Mouse (Mus musculus) heart, embryonic 14.5 days (tissue): ENCODE measurements at regions not wholly inside any gene's neighbourhood (a gene's known extent, or its start where the extent isn't known, plus 50 kb on each side); places are given as distances from the start of the nearest gene placed in this dataset.

Experiments used
- ATAC-seq: fragments of 200-750 bp; cut with Nextera tagmentation; 2 replicates; pipeline ENCODE4 v1.8.0; 2017; ENCODE audit warnings: low read depth, moderate TSS enrichment; ENCODE audit not compliant: insufficient number of reproducible peaks, insufficient read depth, low FRiP score
- H3K27ac ChIP-seq, 2 experiments: fragments of 200-500 bp in 1 of 2; fragments of 300-500 bp in 1 of 2; sonication (generic) in 1 of 2; replicated peaks in 1 of 2; 2 replicates each; pipeline ENCODE4 v1.5.1; 2012 to 2014; ENCODE audit warnings: low read depth in 2 of 2, low read length in 2 of 2, control low read depth in 1 of 2, mild to moderate bottlenecking in 1 of 2, mixed read lengths in 1 of 2; ENCODE audit not compliant: control insufficient read depth in 1 of 2, insufficient read depth in 1 of 2
- H3K27me3 ChIP-seq: fragments of 300-500 bp; sonication (generic); 2 replicates; pipeline ENCODE4 v1.6.1; 2014; ENCODE audit warnings: mild to moderate bottlenecking, low read length, control low read depth; ENCODE audit not compliant: control insufficient read depth, insufficient read depth
- H3K36me3 ChIP-seq: fragments of 300-500 bp; sonication (generic); 2 replicates; pipeline ENCODE4 v1.6.1; 2014; ENCODE audit warnings: mild to moderate bottlenecking, control low read depth, low read length, mixed read lengths; ENCODE audit not compliant: control insufficient read depth, insufficient read depth
- H3K4me1 ChIP-seq, 2 experiments: fragments of 200-500 bp in 1 of 2; fragments of 300-500 bp in 1 of 2; sonication (generic) in 1 of 2; 2 replicates each; pipeline ENCODE4 v1.6.1; 2012 to 2014; ENCODE audit warnings: low read length in 2 of 2, control low read depth in 1 of 2, mixed read lengths in 1 of 2; ENCODE audit not compliant: control insufficient read depth in 2 of 2, insufficient read depth in 2 of 2
- H3K4me2 ChIP-seq: fragments of 300-500 bp; sonication (generic); 2 replicates; pipeline ENCODE4 v1.6.1; 2014; ENCODE audit warnings: mild to moderate bottlenecking, low read length
- H3K4me3 ChIP-seq, 2 experiments: fragments of 200-500 bp in 1 of 2; fragments of 300-500 bp in 1 of 2; sonication (generic) in 1 of 2; 2 replicates each; pipeline ENCODE4 v1.5.1; 2012 to 2014; ENCODE audit warnings: low read length in 2 of 2, mild to moderate bottlenecking in 2 of 2, control low read depth in 1 of 2, low read depth in 1 of 2, moderate library complexity in 1 of 2; ENCODE audit not compliant: control insufficient read depth in 1 of 2, insufficient read depth in 1 of 2
- H3K9ac ChIP-seq: fragments of 300-500 bp; sonication (generic); 2 replicates; pipeline ENCODE4 v1.6.1; 2014; ENCODE audit warnings: mild to moderate bottlenecking, low read length
- H3K9me3 ChIP-seq: fragments of 300-500 bp; sonication (generic); 2 replicates; pipeline ENCODE4 v1.6.1; 2016; ENCODE audit warnings: low read length, control low read depth; ENCODE audit not compliant: control insufficient read depth
- WGBS: fragments of 180-500 bp; shearing (Covaris S2); extraction: QIAGEN DNeasy Blood & Tissue Kit; methylation state at CpG from one replicate; pipeline ENCODE4 v1.1.7; 2014; 5-methylcytosine and 5-hydroxymethylcytosine counted together

DNA sequence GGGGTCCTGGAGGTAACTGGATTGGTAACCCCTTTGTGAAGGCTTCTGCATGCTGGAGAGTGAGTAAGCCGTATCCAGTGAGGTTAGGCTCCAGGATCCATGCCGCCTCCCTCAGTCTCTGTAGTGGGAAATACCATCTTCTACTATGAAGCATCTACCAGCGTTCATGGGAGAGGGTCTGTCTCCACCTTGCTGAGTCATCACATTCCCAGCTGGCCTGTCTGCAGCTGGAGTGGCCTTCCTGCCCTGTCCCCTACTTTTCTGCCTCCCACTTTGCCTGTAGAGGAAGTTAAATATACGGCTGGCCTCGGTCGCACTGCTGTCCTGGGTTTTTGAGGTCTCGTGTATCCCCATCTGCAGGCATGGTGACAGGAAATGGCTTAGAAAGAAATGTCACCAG, 78.0 kb upstream of the Sec14l1 start:
- Histone ChIP-seq H3K36me3 (no peaks in the 10 kb centered on the region), H3K4me3 (no peak overlapping the region), H3K4me2 (no peak overlapping the region), H3K4me1 (0 out of 4 replicates have a peak, but pooled peaks cover 0 to 4% of the 10 kb centered on the region in 2 experiments), H3K9ac (no peak overlapping the region), H3K27me3 (no peaks in the 10 kb centered on the region), H3K27ac (no peak overlapping the region), H3K9me3 (no peaks in the 10 kb centered on the region)
- 52% methylated on average over 7 of the region's 7 CpGs for WGBS
- ATAC-seq = no peak

DNA sequence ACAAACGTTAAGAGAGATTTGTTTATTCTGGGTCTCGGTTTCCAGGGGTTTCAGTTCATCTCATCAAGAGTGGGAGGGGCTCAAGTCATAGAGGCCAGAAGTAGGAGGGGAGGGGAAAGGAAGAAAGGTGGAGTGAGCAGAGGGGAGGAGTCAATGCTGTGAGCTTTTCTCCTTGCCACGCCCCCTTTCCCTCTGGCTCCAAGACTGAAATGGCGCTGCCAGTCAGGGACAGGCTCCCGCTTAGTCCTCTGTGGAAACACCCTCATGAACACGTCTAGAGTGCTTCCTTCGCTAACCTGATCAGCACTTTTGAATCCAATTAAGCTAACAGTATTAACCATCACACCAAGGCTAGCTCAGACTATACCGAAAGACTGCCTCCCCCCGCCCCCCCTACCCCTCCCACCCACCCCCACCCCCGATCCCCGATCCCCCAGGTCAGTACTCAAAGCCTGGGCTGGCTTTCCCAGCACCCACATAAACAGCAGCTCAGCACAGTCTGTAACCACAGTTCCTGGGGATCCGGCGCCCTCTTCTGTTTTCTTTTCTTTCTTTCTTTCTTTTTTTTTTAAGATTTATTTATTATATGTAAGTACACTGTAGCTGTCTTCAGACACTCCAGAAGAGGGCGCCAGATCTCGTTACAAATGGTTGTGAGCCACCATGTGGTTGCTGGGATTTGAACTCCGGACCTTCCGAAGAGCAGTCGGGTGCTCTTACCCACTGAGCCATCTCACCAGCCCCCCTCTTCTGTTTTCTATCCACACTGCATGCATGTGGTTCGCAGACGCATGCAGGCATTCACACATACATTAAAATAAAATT, 76.5 kb upstream of the Sec14l1 start:
- 43% methylated on average over 19 of the region's 20 CpGs for WGBS
- no peak for ATAC-seq
- H3K4me2 ChIP-seq = no peak overlapping the region

DNA sequence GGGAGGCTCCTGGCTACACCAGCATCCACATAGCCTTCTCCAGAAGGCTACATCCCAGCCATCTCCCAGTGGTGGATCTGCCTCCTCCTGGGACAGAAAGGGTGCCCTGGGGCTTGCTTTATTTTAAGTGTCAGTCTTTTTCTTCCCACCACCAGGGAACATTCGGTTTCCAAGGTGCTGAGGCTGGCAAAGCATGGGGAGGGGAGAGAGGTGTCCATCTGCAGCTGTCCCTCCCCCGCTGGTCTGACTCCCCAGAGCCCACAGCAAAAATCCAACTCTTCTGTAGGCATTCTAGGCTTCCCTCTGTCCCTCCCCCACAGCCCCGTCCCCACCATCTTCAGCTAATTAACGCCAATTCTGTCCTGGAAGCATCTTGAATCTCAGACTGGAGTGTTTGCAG, 74.1 kb upstream of the Sec14l1 start:
- Histone ChIP-seq H3K4me2 (no peak overlapping the region), H3K9ac (no peak overlapping the region), H3K36me3 (no peaks in the 10 kb centered on the region), H3K9me3 (no peaks in the 10 kb centered on the region), H3K4me3 (no peak overlapping the region), H3K4me1 (peaks cover 0 to 8% of the 10 kb centered on the region in 2 experiments; a peak in 2 of 4 replicates), H3K27ac (no peak overlapping the region), H3K27me3 (0 out of 2 replicates have a peak, but pooled peaks cover 5% of the 10 kb centered on the region)
- ATAC-seq = no peak
- 18% methylated on average over 4 of the region's 4 CpGs for WGBS

More for the DNA sequence above, 76.5 kb upstream of the Sec14l1 start:
- Histone ChIP-seq H3K27me3 (0 out of 2 replicates have a peak, but pooled peaks cover 5% of the 10 kb centered on the region), H3K4me3 (no peak overlapping the region), H3K27ac (no peak overlapping the region), H3K9ac (no peak overlapping the region), H3K36me3 (no peaks in the 10 kb centered on the region), H3K9me3 (no peaks in the 10 kb centered on the region), H3K4me1 (peaks cover 0 to 8% of the 10 kb centered on the region in 2 experiments; a peak in 2 of 4 replicates)

DNA sequence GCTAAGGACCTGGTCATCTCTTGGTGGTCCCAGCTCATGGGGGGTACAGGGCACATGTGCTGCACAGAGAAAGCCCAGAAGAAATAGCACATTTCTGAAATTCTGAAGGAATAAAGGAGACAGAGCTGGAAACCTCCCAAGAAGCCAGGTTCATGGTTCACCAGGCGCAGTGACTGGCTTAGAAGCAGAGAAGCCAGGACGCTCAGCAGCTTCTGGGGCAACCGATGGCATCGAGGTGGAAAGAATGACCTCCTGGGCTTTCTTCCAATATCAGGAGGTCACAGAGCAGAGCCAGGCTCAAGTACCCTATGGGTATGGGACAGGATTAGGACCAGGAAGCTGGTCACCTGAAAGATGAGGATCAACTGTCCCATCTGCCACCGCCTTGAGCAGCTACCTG, 72.6 kb upstream of the Sec14l1 start:
- H3K4me2 ChIP-seq = no peak overlapping the region
- H3K9ac ChIP-seq = no peak overlapping the region
- peaks cover 6 to 13% of the 10 kb centered on the region in 2 experiments; a peak in 3 of 4 replicates for H3K4me1 ChIP-seq
- no peak overlapping the region for H3K4me3 ChIP-seq
- H3K9me3 ChIP-seq = no peaks in the 10 kb centered on the region
- ATAC-seq = no peak
- no peaks in the 10 kb centered on the region for H3K36me3 ChIP-seq
- 0 out of 2 replicates have a peak, but pooled peaks cover 5% of the 10 kb centered on the region for H3K27me3 ChIP-seq
- 78% methylated on average over 5 of the region's 5 CpGs for WGBS
- H3K27ac ChIP-seq = no peak overlapping the region

DNA sequence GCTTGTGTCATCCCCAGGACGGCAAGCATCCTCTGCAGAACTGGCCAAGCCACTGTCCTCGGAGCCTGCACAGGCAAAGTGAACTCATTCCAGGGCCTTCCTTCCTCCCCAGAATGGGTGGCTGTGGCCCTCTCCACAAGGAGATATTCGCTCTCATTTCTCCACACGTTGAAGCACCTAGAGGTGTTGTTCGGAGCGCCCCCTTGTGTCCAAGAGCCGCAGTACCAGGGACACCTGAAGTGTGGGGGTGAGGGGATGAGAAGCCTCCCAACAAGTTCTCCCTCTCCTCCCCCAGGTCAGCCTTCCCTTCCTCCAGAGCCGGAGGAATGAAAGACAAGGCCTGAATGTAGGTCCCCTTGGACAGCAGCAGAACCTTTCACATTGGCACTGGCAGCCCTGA, 71.4 kb upstream of the Sec14l1 start:
- no peak for ATAC-seq
- 6% methylated on average over 8 of the region's 8 CpGs for WGBS
- no peak overlapping the region for H3K4me2 ChIP-seq

DNA sequence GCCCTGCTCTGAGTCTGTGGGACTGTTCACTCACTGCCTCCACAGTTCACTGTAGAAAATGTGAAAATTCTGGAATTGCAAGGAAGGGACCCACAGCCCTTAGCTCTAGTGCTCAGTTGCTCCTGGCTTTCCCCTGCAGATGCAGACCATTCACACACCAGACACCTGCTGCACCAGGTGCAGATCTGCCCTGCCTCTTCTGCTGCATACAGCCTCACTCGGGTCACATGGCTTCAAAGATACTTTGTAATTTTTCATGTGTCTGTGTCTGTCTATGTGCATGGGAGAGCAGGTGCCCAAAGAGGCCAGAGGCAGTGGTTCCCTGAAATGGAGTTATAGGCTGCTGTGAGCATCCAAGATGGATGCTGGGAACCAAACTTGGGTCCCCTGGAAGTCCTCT, 70.2 kb upstream of the Sec14l1 start:
- H3K4me1 ChIP-seq = peaks cover 14 to 25% of the 10 kb centered on the region in 2 experiments
- 0 out of 2 replicates have a peak, but pooled peaks cover 5% of the 10 kb centered on the region for H3K27me3 ChIP-seq
- no peak overlapping the region for H3K4me2 ChIP-seq
- H3K9ac ChIP-seq = no peak overlapping the region
- H3K9me3 ChIP-seq = no peaks in the 10 kb centered on the region
- no peak overlapping the region for H3K27ac ChIP-seq
- ATAC-seq = no peak
- H3K4me3 ChIP-seq = no peak overlapping the region
- 85% methylated on average over 1 of the region's 1 CpGs for whole genome bisulfite sequencing
- H3K36me3 ChIP-seq = no peaks in the 10 kb centered on the region

More for the DNA sequence above, 71.4 kb upstream of the Sec14l1 start:
- Histone ChIP-seq H3K9me3 (no peaks in the 10 kb centered on the region), H3K4me3 (no peak overlapping the region), H3K36me3 (no peaks in the 10 kb centered on the region), H3K27ac (no peak overlapping the region), H3K9ac (no peak overlapping the region), H3K4me1 (peaks cover 14 to 25% of the 10 kb centered on the region in 2 experiments), H3K27me3 (0 out of 2 replicates have a peak, but pooled peaks cover 5% of the 10 kb centered on the region)

DNA sequence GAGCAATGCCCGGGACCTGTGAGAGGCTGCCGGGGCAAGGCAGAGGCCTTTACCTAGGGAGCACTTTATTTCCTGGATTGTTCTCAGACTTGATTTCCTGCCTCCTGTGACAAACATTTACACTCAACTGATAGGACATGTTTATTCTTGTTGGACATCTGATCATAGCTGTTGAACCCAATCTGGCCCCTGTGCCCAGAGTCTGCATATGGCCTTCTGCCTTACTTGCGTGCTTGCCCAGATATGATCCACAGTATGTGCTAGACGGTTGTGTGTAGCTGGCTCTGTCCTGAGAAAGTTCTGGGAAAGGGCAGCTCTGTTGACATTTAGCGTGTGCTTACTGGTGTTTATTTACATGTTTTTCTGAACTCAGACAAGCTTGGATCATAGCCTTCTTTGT, 68.3 kb upstream of the Sec14l1 start:
- no peak overlapping the region for H3K4me3 ChIP-seq
- no peak overlapping the region for H3K4me2 ChIP-seq
- no peak for ATAC-seq
- 0 out of 2 replicates have a peak overlapping the region, but pooled peaks have one; percentile 28 for H3K9ac ChIP-seq
- no peaks in the 10 kb centered on the region for H3K9me3 ChIP-seq
- H3K27me3 ChIP-seq = 0 out of 2 replicates have a peak, but pooled peaks cover 5% of the 10 kb centered on the region
- peak overlapping the region; percentile 49 to 94; a peak in 3 of 4 replicates for H3K27ac ChIP-seq
- 84% methylated on average over 5 of the region's 5 CpGs for WGBS
- H3K4me1 ChIP-seq = peaks cover 14 to 25% of the 10 kb centered on the region in 2 experiments
- no peaks in the 10 kb centered on the region for H3K36me3 ChIP-seq
